Mouse (Mus musculus) cerebellum, adult (tissue): ENCODE data around the gene Zfp708.
"Not testable (repeated sequence)": the region's sequence is repeated elsewhere in the genome, so short reads cannot be mapped to it uniquely, and the experiment has no call there.

Experiments
- ATAC-seq: cut with Nextera tagmentation; 2 replicates; pipeline ENCODE4 v1.9.2; 2017; ENCODE audit warnings: mild to moderate bottlenecking, moderate library complexity, mixed read lengths; ENCODE audit not compliant: insufficient number of reproducible peaks, low FRiP score, low TSS enrichment

Gene Zfp708

GRCm38 (mm10) chr13:67097876-67098275, at the start of gene Zfp708:
TSS of gene Zfp708 (minus strand) at chr13:67097976.
- ATAC-seq, result no peak

DNA sequence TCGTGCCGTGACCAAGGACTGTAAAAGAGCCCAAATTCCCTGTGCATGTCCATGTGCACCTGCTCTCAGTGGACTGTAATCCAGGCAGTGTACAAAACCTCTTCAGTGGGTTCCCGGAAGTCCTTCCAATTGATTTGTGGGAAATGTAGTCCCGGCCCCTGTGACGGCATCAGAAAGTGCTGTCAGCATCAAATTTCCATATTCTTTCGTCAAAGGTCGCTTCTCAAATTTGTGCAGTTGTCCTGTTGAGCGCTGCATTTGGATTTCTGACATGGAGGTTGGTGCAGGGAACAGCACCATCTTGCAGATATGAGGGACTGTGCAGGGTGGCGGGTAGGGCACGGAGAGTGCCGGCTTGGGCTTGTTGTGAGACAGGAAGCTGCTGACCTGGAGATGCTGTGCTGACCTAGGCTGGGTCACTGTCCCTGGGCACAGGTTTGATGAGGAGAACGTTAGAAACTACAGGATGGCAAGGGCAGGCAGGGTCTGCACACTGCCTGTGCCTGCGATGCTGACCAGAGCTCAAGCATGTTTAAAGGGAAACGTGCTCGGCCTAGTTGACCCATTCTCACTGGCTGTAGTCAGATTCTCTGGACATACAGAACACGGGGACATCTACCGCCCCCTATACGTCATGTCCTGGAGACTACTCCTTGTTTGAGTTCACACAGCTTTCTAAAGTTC, 30.4 kb upstream of the Zfp708 start:
- peak; percentile 99 for ATAC-seq

DNA sequence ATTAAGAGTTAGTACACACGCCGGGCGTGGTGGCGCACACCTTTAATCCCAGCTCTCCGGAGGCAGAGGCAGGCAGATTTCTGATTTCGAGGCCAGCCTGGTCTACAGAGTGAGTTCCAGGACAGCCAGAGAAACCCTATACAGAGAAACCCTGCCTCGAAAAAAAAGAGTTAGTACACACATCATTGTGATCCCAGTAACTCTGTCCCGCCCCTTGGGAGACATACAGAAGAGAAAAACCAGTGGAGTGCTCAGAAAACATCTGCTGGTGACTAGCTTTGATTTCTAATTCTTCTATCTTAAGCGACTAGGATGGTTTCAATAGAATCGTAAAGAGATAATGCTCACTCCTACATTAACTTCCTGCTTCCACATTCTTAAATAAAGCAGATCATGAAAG, 29.7 kb upstream of the Zfp708 start:
- ATAC-seq, result 0 out of 2 replicates have a peak, but pooled peaks have one; percentile 3

GRCm38 (mm10) chr13:67124460-67124859, 26.7 kb upstream of the Zfp708 start:
- ATAC-seq, result no peak

DNA sequence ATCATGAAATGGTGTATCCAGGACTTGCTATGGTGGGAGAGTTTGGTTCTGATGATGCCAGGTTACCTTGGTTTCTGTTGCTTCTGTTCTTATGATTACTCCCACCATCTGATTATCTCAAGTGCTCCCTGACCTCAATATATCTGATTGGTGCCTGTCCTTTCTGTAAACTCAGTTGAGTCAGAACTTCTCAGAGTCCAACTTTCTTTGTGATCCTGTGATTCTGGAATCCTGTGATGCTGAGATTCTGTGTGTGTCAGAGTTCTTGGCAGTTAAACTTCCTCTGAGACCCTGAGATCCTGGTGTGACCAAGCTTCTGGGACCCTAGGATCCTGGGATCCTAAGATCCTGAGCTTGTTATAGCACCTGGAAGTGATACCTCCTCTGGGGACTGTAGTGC, 23.6 kb upstream of the Zfp708 start, which contains the start of gene Zfp759:
TSS of gene Zfp759 (plus strand) at position 301 of the 400 bp plus-strand sequence.
- not testable (repeated sequence) for ATAC-seq

DNA sequence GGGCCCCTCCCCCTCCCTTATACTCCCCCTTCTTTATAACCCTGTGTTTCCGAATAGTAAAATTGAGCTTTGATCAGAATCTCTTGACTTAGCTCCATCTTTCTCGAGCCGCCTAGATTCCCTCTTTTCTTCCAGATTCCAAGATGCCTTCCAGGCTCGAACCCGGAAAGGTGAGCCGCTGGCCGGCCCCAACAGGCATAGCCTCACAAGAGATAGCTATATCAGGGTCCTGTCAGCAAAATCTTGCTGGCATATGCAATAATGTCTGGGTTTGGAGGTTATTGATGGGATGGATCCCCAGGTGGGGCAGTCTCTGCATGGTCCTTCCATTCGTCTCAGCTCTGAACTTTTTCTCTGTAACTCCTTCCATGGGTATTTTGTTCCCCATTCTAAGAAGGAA, 18.4 kb upstream of the Zfp708 start, which contains the start of gene Rslcan18:
TSS of gene Rslcan18 (minus strand) at position 101 of the 400 bp plus-strand sequence.
- ATAC-seq, result not testable (repeated sequence)

- no peak for ATAC-seq
Measured at GRCm38 (mm10) chr13:67113287-67113686, 15.5 kb upstream of the Zfp708 start.

GRCm38 (mm10) chr13:67112096-67112495, 14.3 kb upstream of the Zfp708 start:
- ATAC-seq, result no peak

- peak; percentile 74 for ATAC-seq
Measured at GRCm38 (mm10) chr13:67108821-67109206, 11.0 kb upstream of the Zfp708 start.

GRCm38 (mm10) chr13:67108194-67108820, 10.5 kb upstream of the Zfp708 start, which contains the start of gene Gm28557:
TSS of gene Gm28557 (minus strand) at chr13:67108604.
- ATAC-seq, result peak; percentile 99

- ATAC-seq, result no peak
Measured at GRCm38 (mm10) chr13:67107681-67108080, 9.9 kb upstream of the Zfp708 start.

GRCm38 (mm10) chr13:67090154-67090553, 7.6 kb downstream of the Zfp708 start:
- no peak for ATAC-seq

- no peak for ATAC-seq
Measured at GRCm38 (mm10) chr13:67081946-67082345, 15.8 kb downstream of the Zfp708 start.

DNA sequence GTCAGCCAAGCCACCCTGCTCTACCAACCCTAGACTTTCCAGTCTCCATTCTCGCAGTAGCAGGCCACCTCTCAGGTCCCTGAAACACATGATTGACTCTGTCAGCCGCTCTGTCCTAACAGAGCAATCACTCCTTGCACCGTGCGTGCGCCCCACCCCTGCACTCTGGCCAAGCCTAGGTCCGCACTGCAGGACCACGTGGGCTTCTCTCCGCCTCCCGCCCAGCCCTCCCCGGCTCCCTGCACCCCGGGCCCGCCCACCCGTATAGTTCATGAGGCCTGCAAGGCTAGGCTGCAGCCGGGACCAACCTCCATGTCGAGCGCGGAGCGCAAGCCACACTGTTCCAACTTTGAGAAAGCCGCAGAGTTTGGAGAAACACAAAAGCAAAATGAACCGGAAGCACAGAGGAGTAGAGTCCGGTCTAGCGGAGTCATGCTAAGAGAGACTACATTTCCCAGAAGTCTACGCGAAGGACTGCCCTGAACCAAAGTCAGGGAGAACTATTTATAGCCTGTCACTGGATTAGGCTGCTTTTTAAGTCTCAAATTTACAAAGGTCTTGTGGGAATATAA, 16.5 kb downstream of the Zfp708 start:
- ATAC-seq, result peak; percentile 97

GRCm38 (mm10) chr13:67077244-67077643, 20.5 kb downstream of the Zfp708 start:
- no peak for ATAC-seq

GRCm38 (mm10) chr13:67072786-67073185, 25.0 kb downstream of the Zfp708 start:
- ATAC-seq, result no peak

- no peak for ATAC-seq
Measured at GRCm38 (mm10) chr13:67065386-67065785, 32.4 kb downstream of the Zfp708 start.

- no peak for ATAC-seq
Measured at GRCm38 (mm10) chr13:67062427-67062826, 35.3 kb downstream of the Zfp708 start.

GRCm38 (mm10) chr13:67060786-67061358, 36.9 kb downstream of the Zfp708 start, which contains the start of gene Zfp712:
TSS of gene Zfp712 (minus strand) at chr13:67061170.
- ATAC-seq, result peak; percentile 99

DNA sequence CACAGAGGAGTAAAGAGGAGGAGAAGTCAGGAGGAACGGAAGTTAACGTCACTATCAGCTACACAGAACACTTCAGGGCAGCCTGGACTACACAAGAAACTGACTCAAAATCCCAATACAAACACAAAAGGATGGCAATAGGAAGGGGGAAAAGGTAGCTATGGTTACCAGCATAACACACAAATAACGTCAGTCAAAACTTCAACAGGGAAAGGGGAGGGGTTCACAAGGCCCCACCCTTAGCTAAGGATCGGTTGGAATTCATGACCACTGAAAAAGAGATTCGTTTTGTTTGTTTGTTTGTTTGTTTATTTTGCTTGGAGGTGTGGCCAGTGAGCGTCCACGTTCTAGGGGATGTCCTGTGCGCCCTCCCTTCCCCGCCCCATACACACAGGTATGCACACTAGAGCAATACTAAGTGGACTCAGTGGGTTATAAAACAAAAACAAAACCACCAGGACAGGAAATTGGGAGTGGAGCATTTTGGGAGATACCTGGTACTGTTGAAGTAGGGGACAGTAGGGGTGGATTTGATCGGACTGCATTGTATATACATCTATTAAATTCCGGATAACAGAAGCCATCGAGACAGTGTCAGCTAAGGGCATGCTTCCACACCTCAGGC, 37.5 kb downstream of the Zfp708 start:
- ATAC-seq, result peak; percentile 36
